Mouse (Mus musculus) liver, embryonic 11.5 days (tissue): ENCODE measurements at regions not wholly inside any gene's neighbourhood (a gene's known extent, or its start where the extent isn't known, plus 50 kb on each side); places are given as distances from the start of the nearest gene placed in this dataset.

ENCODE experiments used
- ATAC-seq: fragments of 200-750 bp; cut with Nextera tagmentation; replicated peaks from 2 replicates; pipeline ENCODE4 v1.8.0; 2017; ENCODE audit warnings: moderate number of reproducible peaks, mild to moderate bottlenecking, moderate TSS enrichment, moderate library complexity; ENCODE audit not compliant: low FRiP score
- DNase-seq: peaks from one replicate; pipeline ENCODE4 v3.0.0-alpha.2; 2017; ENCODE audit warnings: low spot score
- H3K27ac ChIP-seq: fragments of 300-500 bp; sonication (generic); 2 replicates; pipeline ENCODE4 v1.5.1; 2014; ENCODE audit warnings: mild to moderate bottlenecking, low read depth, low read length, control low read depth
- H3K27me3 ChIP-seq: fragments of 300-500 bp; sonication (generic); replicated peaks from 2 replicates; pipeline ENCODE4 v1.6.1; 2014; ENCODE audit warnings: low read length, mixed read lengths; ENCODE audit not compliant: control insufficient read depth, insufficient read depth
- H3K36me3 ChIP-seq: fragments of 300-500 bp; sonication (generic); 2 replicates; pipeline ENCODE4 v1.6.1; 2014; ENCODE audit warnings: mild to moderate bottlenecking, low read length, moderate library complexity, mixed read lengths; ENCODE audit not compliant: control insufficient read depth, insufficient read depth
- H3K4me1 ChIP-seq: fragments of 300-500 bp; sonication (generic); replicated peaks from 2 replicates; pipeline ENCODE4 v1.6.1; 2014; ENCODE audit warnings: low read length, mixed read lengths; ENCODE audit not compliant: control insufficient read depth, insufficient read depth
- H3K4me2 ChIP-seq: fragments of 300-500 bp; sonication (generic); 2 replicates; pipeline ENCODE4 v1.6.1; 2014; ENCODE audit warnings: mild to moderate bottlenecking, control low read depth, moderate library complexity
- H3K4me3 ChIP-seq: fragments of 300-500 bp; sonication (generic); 2 replicates; pipeline ENCODE4 v1.5.1; 2014; ENCODE audit warnings: low read depth, low read length, control low read depth
- H3K9ac ChIP-seq: fragments of 300-500 bp; sonication (generic); 2 replicates; pipeline ENCODE4 v1.6.1; 2014; ENCODE audit warnings: low read depth, low read length, control low read depth
- H3K9me3 ChIP-seq: fragments of 300-500 bp; sonication (generic); 2 replicates; pipeline ENCODE4 v1.6.1; 2016; ENCODE audit warnings: low read length, inconsistent platforms, mixed read lengths; ENCODE audit not compliant: control insufficient read depth
- WGBS: fragments of 180-500 bp; shearing (Covaris S2); extraction: QIAGEN DNeasy Blood & Tissue Kit; methylation state at CpG from one replicate; pipeline ENCODE4 v1.1.7; 2014; 5-methylcytosine and 5-hydroxymethylcytosine counted together

DNA sequence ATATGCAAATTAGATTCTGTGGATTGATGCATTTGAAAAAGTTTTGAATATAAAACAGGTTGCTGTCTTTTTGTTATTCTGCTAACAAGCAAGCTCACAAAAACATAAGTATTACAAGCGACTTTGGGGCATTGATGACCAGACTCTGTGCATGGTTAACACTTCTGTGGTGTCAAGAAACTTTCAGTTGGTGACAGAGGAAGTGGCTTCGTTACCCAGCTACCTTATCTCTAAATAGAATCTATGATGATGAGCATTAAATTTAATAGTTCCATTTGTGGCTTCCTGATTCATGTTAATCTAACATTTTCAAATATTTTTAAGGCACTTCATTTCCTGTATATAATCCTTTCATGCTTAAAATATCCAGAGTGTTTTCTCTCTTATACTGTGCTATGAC lies 100.8 kb downstream of the Tm2d1 start:
- Histone ChIP-seq H3K4me3 (no peak overlapping the region), H3K9ac (no peak overlapping the region), H3K4me1 (no peaks in the 10 kb centered on the region), H3K27ac (no peak overlapping the region), H3K27me3 (no peaks in the 10 kb centered on the region), H3K36me3 (no peaks in the 10 kb centered on the region), H3K4me2 (no peak overlapping the region), H3K9me3 (no peaks in the 10 kb centered on the region)
- 49% methylated on average over 2 of the region's 2 CpGs for WGBS
- DNase-seq = no peak
- no peak for ATAC-seq

GRCm38 (mm10) chr4:98258336-98258735 lies 124.8 kb downstream of the Tm2d1 start:
- no peaks in the 10 kb centered on the region for H3K36me3 ChIP-seq
- no peaks in the 10 kb centered on the region for H3K9me3 ChIP-seq
- H3K4me1 ChIP-seq = no peaks in the 10 kb centered on the region
- no peak for ATAC-seq
- H3K9ac ChIP-seq = no peak overlapping the region
- H3K4me2 ChIP-seq = no peak overlapping the region
- DNase-seq = no peak
- WGBS = 78% methylated on average over 7 of the region's 7 CpGs
- no peak overlapping the region for H3K4me3 ChIP-seq
- H3K27me3 ChIP-seq = no peaks in the 10 kb centered on the region
- no peak overlapping the region for H3K27ac ChIP-seq

DNA sequence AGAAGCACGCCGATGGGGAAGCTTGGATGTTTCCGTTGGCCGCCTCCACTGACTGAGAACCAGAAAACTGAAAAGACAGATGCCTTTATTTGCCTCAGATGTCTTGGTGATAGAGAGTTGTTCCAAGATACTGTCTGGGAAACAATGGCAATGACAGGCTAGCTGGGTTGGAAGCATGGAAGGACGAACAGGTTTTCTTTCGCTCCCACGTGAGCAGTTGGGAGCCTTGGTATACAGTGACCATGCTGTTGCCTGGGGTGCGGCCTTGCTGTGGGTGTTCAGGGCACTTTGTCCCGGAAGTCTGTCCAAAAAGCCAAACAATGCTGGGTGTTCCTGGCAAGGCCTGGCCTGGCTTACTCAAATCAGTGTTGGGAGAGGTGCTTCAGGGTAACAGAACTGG lies 125.4 kb downstream of the Tm2d1 start:
- no peaks in the 10 kb centered on the region for H3K4me1 ChIP-seq
- H3K4me3 ChIP-seq = no peak overlapping the region
- no peak for ATAC-seq
- WGBS = 89% methylated on average over 9 of the region's 9 CpGs
- DNase-seq = no peak
- H3K36me3 ChIP-seq = no peaks in the 10 kb centered on the region
- H3K9ac ChIP-seq = no peak overlapping the region
- no peaks in the 10 kb centered on the region for H3K9me3 ChIP-seq
- H3K27ac ChIP-seq = no peak overlapping the region
- no peak overlapping the region for H3K4me2 ChIP-seq
- no peaks in the 10 kb centered on the region for H3K27me3 ChIP-seq

DNA sequence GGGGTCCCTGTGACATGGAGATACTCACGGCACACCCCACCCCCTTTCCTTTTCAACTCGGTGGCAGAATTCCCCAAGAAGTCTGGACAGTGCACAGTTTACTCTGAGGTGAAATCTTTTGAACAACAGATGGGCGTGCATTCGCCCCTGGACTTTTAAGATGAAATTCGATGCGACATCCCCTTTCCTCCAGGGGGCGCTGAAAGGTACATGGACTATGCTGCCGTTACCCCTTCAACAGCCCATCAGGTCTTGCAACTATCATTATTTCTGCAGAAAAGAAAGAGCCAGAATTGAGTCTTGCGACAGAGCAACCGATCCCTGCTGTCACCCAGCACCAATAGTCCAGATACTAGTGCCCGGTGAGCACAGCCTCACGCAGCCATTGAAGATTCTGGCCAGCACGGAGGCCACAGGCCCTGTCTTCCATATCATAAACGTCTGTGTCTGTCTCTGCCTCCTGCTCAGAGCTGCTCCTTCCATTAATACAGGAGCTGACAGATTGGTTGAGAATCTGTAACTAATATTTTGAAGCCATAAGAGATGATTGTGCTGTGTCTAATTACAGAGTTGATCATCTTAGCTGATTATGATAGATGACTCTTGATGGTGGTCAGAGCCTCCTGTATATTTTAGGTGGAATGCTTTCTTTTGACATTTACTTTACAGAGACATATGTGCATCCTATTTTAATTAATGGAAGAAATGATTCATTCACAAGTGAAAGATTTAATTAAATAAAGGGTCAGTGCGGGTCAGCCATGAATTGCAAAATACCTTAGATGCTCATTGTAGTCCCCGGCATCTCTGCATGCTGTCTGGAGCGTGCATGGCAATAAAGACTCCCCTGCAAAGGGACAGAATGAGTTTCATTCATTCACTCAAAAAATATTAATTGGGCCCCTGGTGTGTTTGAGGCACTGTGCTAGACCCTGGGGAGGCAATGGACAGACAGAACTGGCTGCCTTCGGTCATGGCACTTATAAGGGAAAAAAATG lies 128.0 kb downstream of the Tm2d1 start:
- Histone ChIP-seq H3K4me1 (no peaks in the 10 kb centered on the region), H3K9ac (no peak overlapping the region), H3K9me3 (no peaks in the 10 kb centered on the region), H3K27ac (no peak overlapping the region), H3K27me3 (no peaks in the 10 kb centered on the region), H3K36me3 (no peaks in the 10 kb centered on the region), H3K4me3 (no peak overlapping the region), H3K4me2 (no peak overlapping the region)
- no peak for ATAC-seq
- 59% methylated on average over 18 of the region's 18 CpGs for WGBS
- no peak for DNase-seq

DNA sequence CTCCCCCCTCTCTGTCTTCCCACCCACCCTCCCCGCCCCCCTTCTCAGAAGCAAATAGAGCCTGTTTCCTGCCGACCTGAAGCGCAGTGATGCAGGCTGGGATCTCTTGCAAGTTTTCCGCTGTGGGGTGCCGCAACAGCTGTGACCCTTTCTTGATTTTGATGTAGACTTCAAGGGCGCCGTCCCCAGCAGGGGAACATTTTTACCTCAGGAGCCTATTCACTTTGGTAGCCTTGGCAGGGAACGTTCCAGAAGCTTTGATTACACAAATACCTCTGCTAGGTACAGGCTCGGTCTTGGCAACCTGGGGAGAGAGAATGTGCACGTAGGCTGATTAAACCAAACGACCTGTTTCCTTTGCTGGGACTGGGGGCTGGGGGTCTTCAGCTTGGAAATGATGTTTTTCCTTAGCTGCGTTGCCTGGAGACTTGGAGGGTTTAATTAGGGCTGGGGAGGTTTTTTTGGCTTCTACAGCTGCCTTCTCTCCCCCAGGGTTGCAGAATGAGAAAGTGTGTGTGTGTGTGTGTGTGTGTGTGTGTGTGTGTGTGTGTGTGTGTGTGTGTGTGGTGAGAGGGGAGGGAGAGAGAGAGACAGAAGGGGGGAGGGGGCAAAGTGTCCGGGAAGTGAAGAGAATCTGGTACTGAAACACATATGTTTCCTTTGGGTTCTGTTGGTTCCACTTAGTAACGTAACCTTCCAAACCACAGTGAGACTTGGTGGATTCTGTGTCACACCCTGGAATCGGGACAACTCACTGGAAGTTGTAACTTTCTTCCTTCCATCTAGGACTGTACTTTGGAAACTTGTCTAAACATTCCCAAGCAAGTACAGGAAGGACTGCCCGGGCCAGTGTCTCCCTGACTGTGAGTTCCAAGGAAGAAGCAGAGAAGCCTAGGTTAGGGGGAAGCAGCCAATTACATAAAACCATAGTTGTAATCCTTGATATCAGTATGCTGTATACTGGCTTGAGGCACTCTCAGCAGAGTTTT lies 138.9 kb downstream of the Tm2d1 start:
- no peak overlapping the region for H3K9ac ChIP-seq
- no peak for DNase-seq
- no peak overlapping the region; the same call in 1 of the 2 replicates for H3K4me2 ChIP-seq
- no peak overlapping the region for H3K27ac ChIP-seq
- no peak for ATAC-seq
- no peaks in the 10 kb centered on the region for H3K27me3 ChIP-seq
- no peaks in the 10 kb centered on the region; the same call in 1 of the 2 replicates for H3K4me1 ChIP-seq
- WGBS = 17% methylated on average over 14 of the region's 16 CpGs
- H3K4me3 ChIP-seq = no peak overlapping the region
- H3K9me3 ChIP-seq = no peaks in the 10 kb centered on the region
- no peaks in the 10 kb centered on the region for H3K36me3 ChIP-seq

GRCm38 (mm10) chr4:98243502-98243901 lies 139.6 kb downstream of the Tm2d1 start:
- peak; percentile 42 for DNase-seq
- no peak overlapping the region for H3K27ac ChIP-seq
- no peaks in the 10 kb centered on the region; the same call in 1 of the 2 replicates for H3K4me1 ChIP-seq
- no peak overlapping the region for H3K9ac ChIP-seq
- H3K36me3 ChIP-seq = no peaks in the 10 kb centered on the region
- H3K9me3 ChIP-seq = no peaks in the 10 kb centered on the region
- no peaks in the 10 kb centered on the region for H3K27me3 ChIP-seq
- H3K4me3 ChIP-seq = no peak overlapping the region
- H3K4me2 ChIP-seq = no peak overlapping the region
- peak; percentile 54; the same call in 1 of the 2 replicates for ATAC-seq
- WGBS = 8% methylated on average over 6 of the region's 6 CpGs

GRCm38 (mm10) chr4:98241921-98242320 lies 141.2 kb downstream of the Tm2d1 start:
- no peak for DNase-seq
- no peak for ATAC-seq
- 82% methylated on average over 2 of the region's 2 CpGs for WGBS

DNA sequence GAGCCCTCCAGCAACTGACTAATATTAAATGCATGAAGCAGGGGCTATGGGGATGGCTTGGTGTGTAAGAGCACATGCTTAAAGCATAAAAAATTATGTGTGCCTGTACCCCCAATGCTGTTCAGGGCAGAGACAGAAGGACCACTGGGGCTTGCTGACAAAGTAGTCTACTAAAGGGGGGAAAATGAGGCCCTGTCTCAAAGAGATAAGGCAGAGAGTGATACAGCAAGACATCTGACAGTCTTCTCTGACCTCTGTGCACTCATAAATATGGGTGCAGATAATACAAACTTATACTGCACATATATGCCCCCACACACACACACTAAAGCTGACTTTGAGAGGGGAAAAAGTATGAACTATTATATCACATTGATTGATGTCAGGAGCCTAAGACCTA lies 142.8 kb downstream of the Tm2d1 start:
- H3K4me2 ChIP-seq = no peak overlapping the region
- ATAC-seq (peak; percentile 50; the same call in 1 of the 2 replicates), DNase-seq (no peak)

More at GRCm38 (mm10) chr4:98241921-98242320, 141.2 kb downstream of the Tm2d1 start:
- Histone ChIP-seq H3K27ac (no peak overlapping the region), H3K4me2 (no peak overlapping the region), H3K9ac (no peak overlapping the region), H3K4me3 (no peak overlapping the region), H3K4me1 (no peaks in the 10 kb centered on the region; the same call in 1 of the 2 replicates), H3K36me3 (no peaks in the 10 kb centered on the region), H3K27me3 (no peaks in the 10 kb centered on the region), H3K9me3 (no peaks in the 10 kb centered on the region)

More for the DNA sequence above, 142.8 kb downstream of the Tm2d1 start:
- Histone ChIP-seq H3K4me1 (no peaks in the 10 kb centered on the region; the same call in 1 of the 2 replicates), H3K27me3 (no peaks in the 10 kb centered on the region), H3K9ac (no peak overlapping the region), H3K9me3 (no peaks in the 10 kb centered on the region), H3K27ac (no peak overlapping the region), H3K4me3 (no peak overlapping the region), H3K36me3 (no peaks in the 10 kb centered on the region)
